Mouse (Mus musculus) neural tube, embryonic 11.5 days (tissue): ENCODE measurements around the gene Vcp. TPM values are rescaled to one million over a fixed set of nuclear protein-coding genes. Genes with fewer than 3 reads are reported as not detected.

Source experiments
- ATAC-seq: fragments of 200-750 bp; cut with Nextera tagmentation; 2 replicates; pipeline ENCODE4 v1.8.0; 2017; ENCODE audit warnings: moderate number of reproducible peaks, mild to moderate bottlenecking, moderate TSS enrichment, moderate library complexity; ENCODE audit not compliant: insufficient read depth, low FRiP score, low TSS enrichment
- DNase-seq: peaks from one replicate; pipeline ENCODE4 v3.0.0-alpha.2; 2015; ENCODE audit warnings: low spot score
- H3K27ac ChIP-seq: fragments of 300-500 bp; sonication (generic); 2 replicates; pipeline ENCODE4 v1.5.1; 2014; ENCODE audit warnings: low read depth, mild to moderate bottlenecking, low read length
- H3K27me3 ChIP-seq: fragments of 300-500 bp; sonication (generic); 2 replicates; pipeline ENCODE4 v1.6.1; 2014; ENCODE audit warnings: mild to moderate bottlenecking, low read length, mixed read lengths; ENCODE audit not compliant: control insufficient read depth, insufficient read depth
- H3K36me3 ChIP-seq: fragments of 300-500 bp; sonication (generic); 2 replicates; pipeline ENCODE4 v1.6.1; 2014; ENCODE audit warnings: mild to moderate bottlenecking, low read length, moderate library complexity, mixed read lengths; ENCODE audit not compliant: control insufficient read depth, insufficient read depth
- H3K4me1 ChIP-seq: fragments of 300-500 bp; sonication (generic); 2 replicates; pipeline ENCODE4 v1.6.1; 2014; ENCODE audit warnings: low read length, mixed read lengths; ENCODE audit not compliant: control insufficient read depth, insufficient read depth
- H3K4me2 ChIP-seq: fragments of 300-500 bp; sonication (generic); 2 replicates; pipeline ENCODE4 v1.6.1; 2014; ENCODE audit warnings: low read depth, mild to moderate bottlenecking, moderate library complexity
- H3K4me3 ChIP-seq: fragments of 300-500 bp; sonication (generic); 2 replicates; pipeline ENCODE4 v1.5.1; 2014; ENCODE audit warnings: low read depth, low read length
- H3K9ac ChIP-seq: fragments of 300-500 bp; sonication (generic); 2 replicates; pipeline ENCODE4 v1.6.1; 2014; ENCODE audit warnings: mild to moderate bottlenecking, low read length
- H3K9me3 ChIP-seq: fragments of 300-500 bp; sonication (generic); 2 replicates; pipeline ENCODE4 v1.6.1; 2016; ENCODE audit warnings: low read length; ENCODE audit not compliant: control insufficient read depth
- WGBS: fragments of 180-500 bp; shearing (Covaris S2); extraction: QIAGEN DNeasy Blood & Tissue Kit; methylation state at CpG from one replicate; pipeline ENCODE4 v1.1.7; 2014; 5-methylcytosine and 5-hydroxymethylcytosine counted together
- polyA plus RNA-seq: library from polyadenylated mRNA; unstranded; fragments of >200 nt; fragmentation: Nextera tagmentation; extraction: Ambion mirVana; gene quantifications from 2 replicates; pipeline ENCODE4 v1.2.1, GENCODE M21; 2014

Vcp gene
- polyA plus RNA-seq, 1 experiment from 2014 or later, result 691 TPM

GRCm38 (mm10) chr4:42932229-42932969, 67.9 kb downstream of the Vcp start:
- Histone ChIP-seq H3K4me1 (no peaks in the 10 kb centered on the region), H3K27ac (no peak overlapping the region), H3K4me3 (no peak overlapping the region), H3K9me3 (no peaks in the 10 kb centered on the region), H3K36me3 (no peaks in the 10 kb centered on the region), H3K27me3 (no peaks in the 10 kb centered on the region), H3K9ac (no peak overlapping the region), H3K4me2 (no peak overlapping the region)
- ATAC-seq (no peak), DNase-seq (no peak)
- 68% methylated on average over 8 of the region's 8 CpGs for WGBS

Other genes with a start within 250 kb of the Vcp start
- not detected in 2 replicates for gene Ccl19, start 243.9 kb downstream of the Vcp start, polyA plus RNA-seq
- gene Ccl21a, start 226.5 kb downstream of the Vcp start, polyA plus RNA-seq, result 0.97 and 1.0 TPM in 2 replicates
- 0.15 TPM in 1 of 2 replicates, not detected in the other for gene Fam205a1, start 146.6 kb downstream of the Vcp start, polyA plus RNA-seq
- gene Gm12394, start 143.7 kb downstream of the Vcp start, polyA plus RNA-seq, result 0.69 and 0.73 TPM in 2 replicates
- gene Fam205c, start 126.3 kb downstream of the Vcp start, polyA plus RNA-seq, result 0.55 and 1.4 TPM in 2 replicates
- 2.7 and 3.6 TPM in 2 replicates for gene Phf24, start 83.8 kb downstream of the Vcp start, polyA plus RNA-seq
- gene Dnajb5, start 50.7 kb downstream of the Vcp start, polyA plus RNA-seq, result 21.3 and 21.5 TPM in 2 replicates
- gene 1700022I11Rik, start 30.9 kb downstream of the Vcp start, polyA plus RNA-seq, result 0.39 and 0.56 TPM in 2 replicates
- gene Fancg, start 10.0 kb upstream of the Vcp start, polyA plus RNA-seq, result 17.3 and 19.3 TPM in 2 replicates
- 20.4 and 23.1 TPM in 2 replicates for gene Pigo, start 25.3 kb upstream of the Vcp start, polyA plus RNA-seq
- gene Stoml2, start 31.2 kb upstream of the Vcp start, polyA plus RNA-seq, result 360 and 370 TPM in 2 replicates
- gene Fam214b, start 45.7 kb upstream of the Vcp start, polyA plus RNA-seq, result 18.1 and 19.0 TPM in 2 replicates
- gene Unc13b, start 58.4 kb upstream of the Vcp start, polyA plus RNA-seq, result 16.1 and 18.9 TPM in 2 replicates